Mouse (Mus musculus) cerebellum, adult (tissue): ENCODE data around the gene Meig1.
"Not testable (repeated sequence)": the region's sequence is repeated elsewhere in the genome, so short reads cannot be mapped to it uniquely, and the experiment has no call there.

Experiments used
- ATAC-seq: cut with Nextera tagmentation; 2 replicates; pipeline ENCODE4 v1.9.2; 2017; ENCODE audit warnings: mild to moderate bottlenecking, moderate library complexity, mixed read lengths; ENCODE audit not compliant: insufficient number of reproducible peaks, low FRiP score, low TSS enrichment

The Meig1 gene

DNA sequence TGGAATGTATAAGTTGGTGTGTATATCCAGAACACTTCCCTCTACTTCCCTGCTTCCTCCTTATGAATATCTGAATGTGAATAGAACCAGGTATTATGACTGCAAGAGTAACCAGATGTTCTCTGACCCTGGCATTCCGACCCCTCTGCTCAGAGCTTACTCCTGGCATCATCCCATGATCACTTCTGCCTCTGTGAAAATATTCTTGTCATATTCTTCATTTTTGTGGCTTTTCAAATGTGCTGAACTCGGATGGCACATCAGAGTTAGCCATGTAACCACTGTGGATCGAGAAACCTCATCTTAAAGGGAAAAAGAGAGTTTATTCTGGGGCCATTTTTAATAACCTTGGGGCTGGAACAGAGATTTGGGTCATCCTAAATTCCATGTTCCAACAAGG lies at the start of gene Meig1:
Gene Meig1, minus strand, starts transcription at position 101 of the 400 bp plus-strand sequence.
- ATAC-seq = no peak

DNA sequence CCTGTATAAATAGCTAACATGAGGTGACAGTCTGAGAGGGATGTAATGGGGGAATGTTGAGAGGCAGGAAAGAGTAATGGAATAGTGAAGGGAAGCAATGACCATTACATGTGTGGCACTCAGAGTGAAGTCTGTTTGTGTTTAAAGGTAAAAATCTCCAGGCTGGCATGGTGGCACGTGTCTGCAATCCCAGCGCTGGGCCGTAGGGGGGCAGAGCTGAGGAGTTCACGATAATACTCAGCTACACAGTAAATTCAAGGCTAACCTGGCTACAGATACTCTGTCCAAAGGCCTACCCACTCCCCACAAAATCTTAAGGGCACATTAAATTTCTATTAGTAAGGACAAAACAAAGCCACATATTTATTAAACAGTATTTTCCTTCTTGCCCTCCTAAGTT lies 34.1 kb upstream of the Meig1 start:
- ATAC-seq = no peak

- no peak for ATAC-seq
These were observed 30.6 kb upstream of the Meig1 start for GRCm38 (mm10) chr2:3453096-3453495.

GRCm38 (mm10) chr2:3449431-3449830 lies 27.0 kb upstream of the Meig1 start:
- ATAC-seq = no peak

DNA sequence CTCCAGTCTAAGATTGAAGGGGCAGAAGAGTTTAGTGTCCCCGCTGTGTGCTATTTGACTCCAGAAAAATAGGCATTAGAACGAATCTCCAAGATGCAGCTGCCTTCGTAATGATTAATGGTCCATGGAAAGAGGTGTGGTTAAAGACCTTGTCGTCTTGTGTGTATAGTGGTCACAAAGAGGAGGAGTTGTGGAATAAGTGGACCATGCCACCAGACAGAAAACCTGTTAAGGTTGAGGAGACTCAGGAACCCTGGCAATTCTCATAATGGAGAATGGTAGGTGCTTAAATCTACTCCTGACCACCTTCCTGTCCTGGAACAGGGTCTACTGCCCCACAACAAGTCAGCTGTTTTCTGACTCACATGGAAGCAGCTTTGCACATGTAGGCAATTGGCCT lies 23.5 kb upstream of the Meig1 start:
- ATAC-seq = no peak

GRCm38 (mm10) chr2:3444206-3444605 lies 21.8 kb upstream of the Meig1 start:
- ATAC-seq = no peak; the same call in 1 of the 2 replicates

DNA sequence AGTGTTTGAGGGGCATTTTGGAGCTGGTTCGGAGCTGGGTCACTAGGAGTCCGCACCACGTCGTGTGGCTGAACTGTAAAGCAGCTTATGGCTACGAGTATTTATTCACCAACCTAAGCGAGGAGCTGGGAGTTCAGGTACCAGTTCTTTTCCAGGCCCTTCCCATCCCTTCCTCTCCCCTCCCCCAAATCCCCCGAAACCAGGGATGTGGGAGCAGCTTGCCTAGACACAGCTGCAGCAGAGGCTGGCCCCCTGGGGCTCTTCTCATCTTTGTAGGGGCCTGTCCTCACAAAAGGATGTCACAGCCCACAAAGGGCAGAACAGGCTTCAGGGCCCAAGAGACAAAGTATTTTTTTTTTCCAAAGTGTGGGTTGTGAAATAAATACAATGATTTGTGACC lies 15.5 kb upstream of the Meig1 start:
- ATAC-seq = no peak

- ATAC-seq = no peak
These were observed 13.1 kb upstream of the Meig1 start for GRCm38 (mm10) chr2:3435369-3436061.

DNA sequence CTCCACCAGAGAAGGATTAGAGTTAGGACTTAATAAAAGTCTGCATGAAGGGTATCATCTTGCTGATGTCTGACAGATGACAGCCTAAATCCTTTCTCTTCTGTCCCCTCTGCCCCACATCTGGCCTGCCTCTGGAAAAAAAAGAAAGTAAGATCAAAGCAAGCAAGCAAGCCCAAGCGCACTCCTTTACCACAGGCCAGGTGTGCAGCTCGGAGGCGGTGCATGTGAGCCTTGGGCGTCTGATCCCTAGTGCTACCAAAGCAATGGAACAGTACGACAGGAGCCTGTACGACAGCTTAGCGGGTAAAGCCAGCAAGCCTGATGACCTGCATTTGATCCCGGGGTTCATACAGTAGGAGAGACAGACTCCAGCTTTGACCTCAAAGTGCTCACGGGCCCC lies 8.5 kb upstream of the Meig1 start:
- ATAC-seq = no peak

DNA sequence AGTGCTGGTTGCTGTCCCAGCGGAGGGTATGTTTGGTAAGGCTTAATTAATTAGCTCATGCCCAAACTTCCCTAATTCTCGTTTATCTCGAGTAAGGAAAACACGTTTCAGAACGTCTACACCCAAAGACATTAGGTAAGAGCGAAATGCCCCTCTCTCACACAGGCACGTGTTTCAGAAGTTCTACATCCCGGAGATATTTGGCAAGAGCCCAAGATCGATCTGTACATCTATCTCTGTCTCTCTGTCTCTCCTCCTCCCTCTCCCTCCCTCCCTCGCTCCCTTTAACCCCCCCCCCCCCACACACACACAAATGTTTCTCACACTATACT lies 2.1 kb upstream of the Meig1 start:
- ATAC-seq = no peak

DNA sequence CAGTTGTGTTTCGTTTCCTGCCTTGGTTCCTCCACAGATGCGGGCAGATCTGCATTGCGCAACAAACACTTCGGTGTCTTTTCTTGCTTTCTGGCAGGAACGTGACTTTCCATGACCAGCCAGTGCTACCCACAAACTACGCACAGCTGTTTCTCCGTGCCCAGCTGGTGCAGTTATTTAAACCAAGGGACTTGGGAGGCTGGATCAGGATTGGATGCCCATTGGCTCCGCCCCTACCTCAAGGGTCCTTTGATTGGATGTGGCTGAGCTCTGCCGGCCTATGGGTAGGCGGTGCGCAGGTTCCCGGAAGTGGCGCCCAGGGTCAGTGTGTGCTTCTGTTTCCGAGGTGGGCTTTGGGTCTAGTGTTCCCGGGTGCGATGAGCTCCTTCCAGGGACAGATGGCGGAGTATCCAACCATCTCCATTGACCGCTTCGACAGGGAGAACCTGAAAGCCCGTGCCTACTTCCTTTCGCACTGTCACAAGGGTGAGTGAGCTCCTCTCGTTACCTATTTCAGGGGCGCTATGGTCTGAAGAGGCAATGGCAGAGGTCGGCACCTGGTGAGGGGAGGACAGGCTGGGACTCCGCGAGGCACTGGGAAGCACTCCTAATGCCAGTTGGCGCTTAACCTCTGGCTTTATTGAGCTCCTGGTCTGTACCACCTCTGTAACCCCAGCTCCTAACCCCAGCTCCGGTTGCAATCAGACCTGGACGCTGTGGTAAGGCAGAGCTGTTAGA lies 1.6 kb upstream of the Meig1 start, which contains the start of gene Dclre1c:
Gene Dclre1c, plus strand, starts transcription at position 291 of the 738 bp plus-strand sequence.
- peak; percentile 98 for ATAC-seq

DNA sequence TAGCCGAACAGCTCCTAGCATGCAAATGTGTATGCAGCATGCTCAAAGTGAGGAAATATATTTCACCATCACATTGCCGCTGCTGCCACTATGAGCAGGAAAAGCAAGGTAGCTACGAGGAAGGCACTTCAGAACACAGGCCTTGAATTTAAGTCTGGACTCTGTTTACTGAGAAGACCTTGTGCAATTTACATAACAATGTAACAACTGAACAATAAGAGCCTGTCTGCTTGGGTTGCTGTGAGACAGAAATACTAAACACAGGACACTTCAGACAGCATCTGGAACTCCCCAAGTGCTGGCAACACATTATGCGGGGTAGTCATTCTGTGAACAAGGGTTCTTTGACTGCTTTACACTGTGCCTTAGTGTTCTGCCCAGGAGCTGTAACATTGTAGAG lies 2.3 kb downstream of the Meig1 start:
- no peak for ATAC-seq

DNA sequence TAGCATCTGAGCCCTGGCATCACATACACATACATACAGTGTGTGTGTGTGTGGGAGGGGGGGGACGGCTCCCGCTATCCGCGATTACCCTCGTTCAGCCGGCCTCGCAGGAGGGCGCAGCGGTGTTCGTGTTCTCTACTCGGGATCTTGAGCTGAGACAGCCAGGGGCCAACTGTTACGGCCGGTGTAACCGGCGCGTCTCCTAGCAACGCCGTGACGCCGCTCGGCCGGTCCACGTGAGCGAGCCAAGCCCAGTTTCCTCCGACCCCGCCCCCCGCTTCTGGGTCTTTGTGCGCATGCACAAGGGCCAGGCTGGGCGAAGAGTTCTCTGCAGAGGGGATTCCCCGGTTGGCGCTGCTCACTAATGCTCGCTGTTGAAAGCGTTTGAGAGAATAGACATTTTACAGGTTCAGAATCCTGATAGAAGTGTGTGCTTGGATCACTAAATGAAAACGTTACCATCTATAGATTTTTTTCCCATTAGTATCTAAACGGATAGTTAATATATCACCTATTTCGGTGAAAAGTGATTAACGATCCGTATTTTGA lies 3.5 kb downstream of the Meig1 start:
- ATAC-seq = peak; percentile 92

DNA sequence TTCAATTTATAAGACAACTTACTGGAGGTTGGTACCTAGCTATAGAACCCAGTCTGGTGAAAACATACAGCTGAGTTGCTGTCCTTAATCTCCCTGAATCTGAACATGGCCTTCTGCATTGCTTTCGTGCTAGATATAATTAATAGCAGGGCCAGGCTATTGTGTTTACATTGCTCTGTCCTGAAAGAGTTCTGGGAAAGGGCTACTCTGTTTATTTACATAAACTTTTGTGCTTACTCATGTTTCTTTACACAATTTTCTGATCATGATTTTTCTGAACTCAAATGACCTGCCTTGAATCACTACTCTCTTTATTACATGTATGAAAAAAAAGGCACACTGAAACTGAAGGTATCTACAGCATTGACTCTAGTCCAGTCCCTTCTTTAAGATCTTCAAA lies 6.8 kb downstream of the Meig1 start:
- ATAC-seq = no peak

DNA sequence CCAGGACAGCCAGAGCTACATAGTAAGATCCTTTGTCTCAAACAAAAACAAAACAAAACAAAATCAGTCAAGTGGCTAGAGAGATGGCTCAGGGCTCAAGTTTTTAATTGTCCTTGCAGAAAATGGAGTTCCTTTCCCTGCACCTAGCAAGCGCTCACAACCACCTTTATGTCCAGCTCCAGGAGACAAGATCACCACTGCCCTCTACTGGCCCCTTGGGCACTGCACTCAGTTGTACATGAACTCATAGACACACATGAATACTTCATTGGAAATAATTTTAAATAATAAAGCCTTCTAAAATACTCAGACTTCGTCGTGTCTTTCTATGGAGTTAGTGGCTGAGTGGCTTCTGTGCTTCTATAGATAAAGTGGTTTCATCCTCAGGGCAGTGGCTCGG lies 8.2 kb downstream of the Meig1 start:
- ATAC-seq = no peak

DNA sequence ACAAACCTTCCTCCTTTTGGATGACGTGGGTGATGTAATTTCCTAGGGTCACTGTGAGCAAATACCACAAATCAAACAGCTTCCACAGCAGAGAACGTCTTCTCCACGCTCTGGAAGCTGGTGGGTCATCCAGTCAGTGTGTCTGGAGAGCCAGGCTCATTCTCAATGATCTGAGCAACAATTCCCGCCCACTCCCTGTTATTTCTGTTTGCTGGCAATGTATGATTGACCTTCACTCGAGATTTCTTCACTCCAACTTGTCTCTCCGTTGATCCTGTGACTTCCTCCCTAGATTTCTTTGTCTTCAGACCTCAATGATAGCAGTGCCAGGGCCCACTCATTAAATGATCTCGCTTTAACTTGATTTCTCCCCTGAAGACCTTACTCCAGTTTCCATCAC lies 14.7 kb downstream of the Meig1 start:
- no peak for ATAC-seq

DNA sequence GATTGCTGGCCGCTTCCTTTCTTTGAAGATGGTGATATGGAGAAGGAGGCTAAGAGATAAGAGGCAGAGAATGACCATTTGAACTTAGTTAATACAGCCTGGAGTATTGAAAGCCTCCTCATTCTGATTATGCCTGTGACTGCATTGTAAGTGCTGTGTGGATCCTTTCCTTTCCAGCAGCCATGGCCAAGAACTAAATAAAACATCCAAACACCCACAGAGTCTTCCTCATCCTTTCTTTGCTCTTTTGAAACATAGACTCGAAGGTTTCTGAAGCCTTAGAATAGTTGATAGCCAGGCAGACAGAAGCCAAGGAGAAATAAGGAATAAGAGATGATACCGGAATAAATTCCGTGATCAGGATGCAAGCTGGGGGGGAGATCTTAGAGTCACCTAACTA lies 16.5 kb downstream of the Meig1 start:
- ATAC-seq = no peak

DNA sequence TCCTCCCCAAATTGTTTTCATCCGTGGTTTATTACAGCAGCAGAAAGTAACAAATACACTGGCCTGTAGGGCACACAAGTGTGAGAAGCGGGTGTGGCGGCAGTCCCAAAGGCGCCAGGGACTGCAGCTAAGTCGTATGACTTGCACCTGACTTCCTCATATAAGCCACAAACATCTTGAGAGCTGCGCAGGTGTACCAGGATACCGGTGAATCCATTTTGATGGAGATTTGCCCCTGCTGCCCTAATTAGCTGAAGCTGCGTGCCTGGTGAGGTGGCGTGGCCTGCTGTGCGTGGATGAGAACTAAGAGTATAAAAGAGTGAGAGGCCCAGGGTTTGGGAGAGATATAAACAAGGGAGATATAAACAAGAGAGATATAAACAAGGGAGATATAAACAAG lies 25.3 kb downstream of the Meig1 start, which contains the start of gene Olah:
Gene Olah, minus strand, starts transcription at position 101 of the 400 bp plus-strand sequence.
- not testable (repeated sequence) for ATAC-seq

GRCm38 (mm10) chr2:3391945-3392344 lies 30.5 kb downstream of the Meig1 start:
- ATAC-seq = no peak

DNA sequence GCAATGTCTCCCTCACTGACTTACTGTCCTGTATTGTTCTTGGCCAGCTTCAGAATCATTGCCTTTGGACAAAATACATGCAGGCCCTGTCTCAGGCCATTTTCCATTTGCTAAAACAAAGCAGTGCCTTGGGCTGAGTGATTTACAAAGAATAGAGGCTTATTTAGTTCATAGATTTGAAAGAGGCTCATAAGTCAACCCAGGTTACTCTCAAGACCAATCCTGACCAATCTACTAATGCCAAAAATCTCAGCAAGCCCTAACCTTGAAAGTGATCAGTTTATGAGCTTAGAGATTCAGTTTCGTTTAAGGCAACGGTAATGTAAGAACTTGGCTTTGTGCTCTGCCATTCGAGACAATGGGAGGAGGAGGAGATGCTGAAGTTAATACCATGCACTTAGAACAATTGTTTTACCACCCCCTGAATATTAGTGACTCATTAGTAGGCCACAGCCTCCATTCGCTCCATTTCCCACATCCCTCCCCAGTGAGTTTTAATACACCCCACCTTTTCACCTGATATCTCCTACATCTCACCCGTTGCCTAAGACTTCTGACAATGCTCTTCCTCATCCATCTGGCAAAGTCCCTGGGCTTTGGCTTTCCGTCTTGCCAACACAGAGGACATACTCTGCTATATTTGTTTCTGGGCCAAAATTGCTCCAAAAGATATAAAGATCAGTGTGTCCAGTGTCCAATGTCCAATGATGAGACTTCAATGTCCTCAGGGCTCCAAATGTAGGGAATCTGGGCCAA lies 35.2 kb downstream of the Meig1 start:
- no peak for ATAC-seq

DNA sequence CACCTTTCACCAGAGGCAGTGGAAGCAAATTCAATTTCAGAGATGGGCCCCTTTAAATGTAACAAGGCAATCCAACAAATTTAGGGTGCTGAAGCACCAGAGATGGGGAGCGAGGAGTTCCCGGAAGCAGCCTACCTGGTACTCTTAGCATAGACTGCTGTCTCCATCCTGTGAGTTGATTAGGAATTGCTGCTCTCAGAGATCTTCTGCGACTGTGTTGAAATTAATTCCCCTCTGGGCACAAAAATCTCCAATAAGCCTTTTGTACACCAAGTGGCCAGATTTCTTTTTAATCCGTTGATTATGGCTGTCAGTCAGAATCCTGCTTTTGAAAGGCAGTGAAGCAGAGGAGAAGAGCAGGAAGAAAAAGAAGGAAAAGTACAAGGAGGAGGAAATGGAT lies 57.3 kb downstream of the Meig1 start:
- no peak for ATAC-seq
